Mouse (Mus musculus): ENCODE measurements at regions not wholly inside any gene's neighbourhood (a gene's known extent, or its start where the extent isn't known, plus 50 kb on each side); places are given as distances from the start of the nearest gene placed in this dataset.

DNA sequence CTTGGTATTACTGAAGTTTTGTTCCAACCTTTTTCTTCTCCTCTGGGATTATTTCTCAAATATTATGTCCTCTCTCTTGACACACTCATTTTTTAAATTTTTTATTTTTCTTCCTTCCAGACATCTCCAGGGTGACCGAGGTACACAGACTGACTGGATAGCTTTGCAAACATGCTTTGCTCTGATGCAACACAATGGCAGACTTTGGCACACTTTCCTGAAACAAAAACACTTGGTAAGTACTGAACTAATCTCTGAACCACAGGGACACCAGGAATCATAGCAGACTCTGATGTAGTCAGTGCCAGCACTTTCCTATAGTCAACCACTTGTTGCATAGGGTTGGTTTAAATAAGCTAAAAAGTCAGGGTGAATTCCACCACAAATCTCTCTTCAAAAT lies 587.8 kb upstream of the Fat1 start:
- ATAC-seq (no peak), DNase-seq (no peak)
- no peaks in the 10 kb centered on the region for H3K9me3 ChIP-seq (ENCODE audit: low read length)
- no peak overlapping the region for H3K4me3 ChIP-seq (ENCODE audit: low read depth, low read length)
- no peak overlapping the region for H3K27ac ChIP-seq (ENCODE audit: low read depth, low read length)
- WGBS: 78% methylated on average over 1 of the region's 1 CpGs
- H3K4me1 ChIP-seq (ENCODE audit: insufficient read depth): no peaks in the 10 kb centered on the region
- no peaks in the 10 kb centered on the region for H3K36me3 ChIP-seq (ENCODE audit: insufficient read depth)
- TF ChIP-seq CTCF (IDR thresholded peaks at IDR 0.05; ENCODE audit: low read depth): no peak
- no peak overlapping the region for H3K4me2 ChIP-seq (ENCODE audit: low read depth)
- no peaks in the 10 kb centered on the region for H3K27me3 ChIP-seq (ENCODE audit: insufficient read depth, low read length)
- H3K9ac ChIP-seq: no peak overlapping the region

DNA sequence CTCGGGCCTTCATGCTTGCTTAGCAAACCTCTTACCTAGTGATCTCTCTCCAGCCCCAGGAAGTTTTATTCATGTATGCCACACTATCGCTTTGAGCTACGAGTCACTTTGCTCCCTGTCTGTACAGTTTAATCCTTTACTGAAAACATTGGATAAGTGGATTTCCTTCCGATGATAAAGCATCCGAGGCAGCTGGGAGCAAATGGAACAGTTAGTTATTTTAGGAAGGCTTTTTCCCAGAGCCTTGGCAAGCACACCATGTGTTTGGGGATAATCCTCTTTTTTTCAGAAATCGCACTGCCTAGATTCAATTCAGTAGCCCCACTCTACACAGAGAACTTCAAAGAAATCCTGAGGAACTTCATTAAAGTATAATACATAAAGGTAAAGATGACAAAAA lies 561.3 kb upstream of the Fat1 start:
- Histone ChIP-seq H3K27ac (ENCODE audit: low read depth, low read length) (no peak overlapping the region), H3K4me1 (ENCODE audit: insufficient read depth) (no peaks in the 10 kb centered on the region), H3K27me3 (ENCODE audit: insufficient read depth, low read length) (no peaks in the 10 kb centered on the region), H3K9ac (no peak overlapping the region), H3K4me3 (ENCODE audit: low read depth, low read length) (no peak overlapping the region), H3K9me3 (ENCODE audit: low read length) (no peaks in the 10 kb centered on the region), H3K36me3 (ENCODE audit: insufficient read depth) (no peaks in the 10 kb centered on the region), H3K4me2 (ENCODE audit: low read depth) (no peak overlapping the region)
- DNase-seq (peak; percentile 33), ATAC-seq (no peak)
- 17% methylated on average over 6 of the region's 6 CpGs for WGBS
- TF ChIP-seq CTCF (IDR thresholded peaks at IDR 0.05; ENCODE audit: low read depth): no peak

DNA sequence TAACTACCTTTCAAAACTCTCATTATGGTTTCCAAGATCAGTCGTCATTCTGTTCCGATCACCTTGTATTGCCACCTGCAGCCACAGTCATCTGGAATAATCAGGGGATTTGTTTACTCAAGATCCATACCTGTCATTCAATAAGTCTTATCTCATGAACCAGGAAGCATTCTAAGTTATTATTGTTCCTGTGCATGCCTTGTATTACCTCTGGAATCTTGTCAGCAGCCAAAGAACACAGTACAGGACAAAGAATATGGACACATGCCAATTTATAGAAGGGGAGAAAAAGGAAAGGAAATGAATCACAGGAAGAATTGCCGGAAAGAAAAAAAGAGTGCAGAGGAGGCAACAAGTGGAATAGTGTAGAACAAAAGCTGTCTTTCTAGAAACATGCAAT lies 557.5 kb upstream of the Fat1 start:
- no peaks in the 10 kb centered on the region for H3K27me3 ChIP-seq (ENCODE audit: insufficient read depth, low read length)
- DNase-seq (no peak), ATAC-seq (no peak)
- no peaks in the 10 kb centered on the region for H3K9me3 ChIP-seq (ENCODE audit: low read length)
- H3K9ac ChIP-seq: no peak overlapping the region
- H3K27ac ChIP-seq (ENCODE audit: low read depth, low read length): no peak overlapping the region
- TF ChIP-seq CTCF (IDR thresholded peaks at IDR 0.05; ENCODE audit: low read depth): no peak
- no peak overlapping the region for H3K4me3 ChIP-seq (ENCODE audit: low read depth, low read length)
- no peaks in the 10 kb centered on the region for H3K36me3 ChIP-seq (ENCODE audit: insufficient read depth)
- no peaks in the 10 kb centered on the region for H3K4me1 ChIP-seq (ENCODE audit: insufficient read depth)
- H3K4me2 ChIP-seq (ENCODE audit: low read depth): no peak overlapping the region
- WGBS: 36% methylated on average over 3 of the region's 3 CpGs

DNA sequence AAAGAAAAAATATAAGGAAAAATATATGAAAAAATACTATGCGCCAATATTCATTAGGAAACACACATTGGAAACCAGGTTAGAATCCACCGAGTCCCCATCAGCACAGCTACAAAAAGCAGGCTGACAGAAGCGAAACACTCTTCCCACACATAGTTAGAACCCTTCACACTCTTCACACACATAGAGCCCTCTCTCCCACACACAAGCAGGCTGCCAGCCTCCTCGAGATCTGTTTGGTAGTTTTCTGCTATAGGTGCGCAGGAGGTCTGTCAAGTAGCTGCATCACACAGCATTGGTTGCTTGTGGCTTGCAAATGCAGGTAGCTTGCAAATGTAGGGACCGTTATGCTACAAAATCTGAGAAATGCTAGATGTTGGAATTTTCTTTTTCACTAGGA lies 526.8 kb upstream of the Fat1 start:
- DNase-seq (no peak), ATAC-seq (no peak)
- Histone ChIP-seq H3K27me3 (ENCODE audit: insufficient read depth, low read length) (no peaks in the 10 kb centered on the region), H3K36me3 (ENCODE audit: insufficient read depth) (no peaks in the 10 kb centered on the region), H3K27ac (ENCODE audit: low read depth, low read length) (no peak overlapping the region), H3K9me3 (ENCODE audit: low read length) (0 out of 2 replicates have a peak, but pooled peaks cover 4% of the 10 kb centered on the region), H3K4me3 (ENCODE audit: low read depth, low read length) (no peak overlapping the region), H3K4me1 (ENCODE audit: insufficient read depth) (no peaks in the 10 kb centered on the region), H3K9ac (no peak overlapping the region), H3K4me2 (ENCODE audit: low read depth) (no peak overlapping the region)
- TF ChIP-seq CTCF (IDR thresholded peaks at IDR 0.05; ENCODE audit: low read depth): no peak
- WGBS: 94% methylated on average over 6 of the region's 6 CpGs

DNA sequence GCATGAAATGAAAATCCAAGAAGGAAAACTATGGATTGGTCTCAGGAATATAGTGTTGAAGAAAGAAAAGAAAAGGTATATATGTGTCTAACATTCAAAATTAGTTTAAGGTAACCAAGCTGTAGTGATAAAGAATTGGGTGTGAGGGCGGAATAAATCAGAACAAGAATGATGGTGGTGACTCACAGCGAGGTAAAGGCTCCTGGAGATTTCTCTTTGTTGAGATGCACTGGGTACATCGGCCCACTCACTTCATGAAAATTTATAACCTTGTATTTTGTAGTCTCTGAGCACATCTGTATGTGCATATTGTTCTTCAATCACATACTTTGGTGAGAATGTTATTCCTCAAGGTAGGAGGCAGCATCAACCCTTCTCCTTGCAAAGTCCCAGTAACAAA lies 525.0 kb upstream of the Fat1 start:
- Histone ChIP-seq H3K9me3 (ENCODE audit: low read length) (0 out of 2 replicates have a peak, but pooled peaks cover 4% of the 10 kb centered on the region), H3K4me3 (ENCODE audit: low read depth, low read length) (no peak overlapping the region), H3K4me1 (ENCODE audit: insufficient read depth) (no peaks in the 10 kb centered on the region), H3K4me2 (ENCODE audit: low read depth) (no peak overlapping the region), H3K27ac (ENCODE audit: low read depth, low read length) (no peak overlapping the region), H3K36me3 (ENCODE audit: insufficient read depth) (no peaks in the 10 kb centered on the region), H3K9ac (no peak overlapping the region), H3K27me3 (ENCODE audit: insufficient read depth, low read length) (no peaks in the 10 kb centered on the region)
- DNase-seq: no peak
- no peak for TF ChIP-seq CTCF (IDR thresholded peaks at IDR 0.05; ENCODE audit: low read depth)
- 93% methylated on average over 3 of the region's 3 CpGs for WGBS
- ATAC-seq: no peak

DNA sequence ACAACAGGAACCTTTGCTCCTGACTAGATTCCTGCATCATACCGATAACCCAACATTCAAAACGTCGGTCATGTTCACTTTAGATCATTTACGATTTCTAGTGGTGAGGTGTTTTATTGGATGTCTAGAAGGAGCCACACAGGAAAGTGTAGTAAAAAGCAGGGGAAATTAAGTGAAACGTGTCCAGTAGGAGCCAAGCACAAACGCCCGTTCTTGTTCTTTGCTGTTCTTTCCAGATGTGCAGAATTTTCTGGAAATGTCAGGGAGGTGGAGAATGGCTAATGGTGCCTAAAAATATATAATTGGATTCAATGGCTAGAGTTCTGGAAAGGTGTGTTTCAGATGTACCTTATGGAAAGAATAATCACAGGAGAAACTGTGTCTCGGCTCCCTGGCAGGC lies 517.2 kb upstream of the Fat1 start:
- Histone ChIP-seq H3K9me3 (ENCODE audit: low read length) (no peaks in the 10 kb centered on the region), H3K4me3 (ENCODE audit: low read depth, low read length) (no peak overlapping the region), H3K27ac (ENCODE audit: low read depth, low read length) (no peak overlapping the region), H3K4me2 (ENCODE audit: low read depth) (no peak overlapping the region), H3K4me1 (ENCODE audit: insufficient read depth) (no peaks in the 10 kb centered on the region), H3K9ac (no peak overlapping the region), H3K27me3 (ENCODE audit: insufficient read depth, low read length) (no peaks in the 10 kb centered on the region), H3K36me3 (ENCODE audit: insufficient read depth) (no peaks in the 10 kb centered on the region)
- ATAC-seq (no peak), DNase-seq (no peak)
- 93% methylated on average over 8 of the region's 8 CpGs for WGBS
- no peak for TF ChIP-seq CTCF (IDR thresholded peaks at IDR 0.05; ENCODE audit: low read depth)

DNA sequence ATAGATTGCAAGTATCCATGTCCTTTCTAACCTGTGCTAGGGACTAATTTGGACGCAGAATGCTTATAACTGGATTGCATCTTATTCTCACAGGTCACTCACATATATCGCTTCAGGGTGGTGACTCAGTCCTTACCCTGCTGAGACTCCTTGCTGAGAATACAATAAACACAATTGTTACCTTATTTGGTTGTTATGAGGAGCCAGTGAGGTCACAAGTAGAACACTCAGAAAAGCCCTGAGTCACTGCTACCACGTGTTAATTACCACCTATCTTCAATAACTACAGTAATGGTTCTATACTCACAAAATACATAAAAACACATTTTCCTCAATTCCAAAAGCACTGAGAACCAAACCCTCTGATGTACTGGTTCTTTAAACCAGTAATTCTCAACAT lies 479.8 kb upstream of the Fat1 start:
- no peak for DNase-seq
- H3K36me3 ChIP-seq (ENCODE audit: insufficient read depth): no peaks in the 10 kb centered on the region
- 70% methylated on average over 3 of the region's 3 CpGs for WGBS

DNA sequence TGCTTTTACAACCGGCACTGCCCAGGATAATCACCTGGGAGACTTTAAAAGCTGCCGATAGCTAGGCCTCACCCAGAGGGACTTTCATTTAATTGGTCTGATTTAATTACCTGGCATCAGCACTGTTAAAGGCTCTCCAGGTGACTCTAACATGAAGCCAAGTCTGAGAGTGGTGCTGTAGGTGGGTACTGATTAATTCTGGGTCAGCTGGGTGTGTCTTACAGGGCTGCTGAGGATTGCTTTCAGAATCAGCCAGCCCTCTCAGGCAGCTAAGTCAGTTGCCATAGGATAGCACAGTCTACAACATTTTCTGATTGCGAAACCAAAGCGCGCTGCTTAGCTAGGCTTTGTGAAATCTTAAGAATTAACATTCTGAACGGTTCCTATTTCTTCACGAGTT lies 478.9 kb upstream of the Fat1 start:
- no peak for ATAC-seq
- 78% methylated on average over 7 of the region's 7 CpGs for WGBS
- Histone ChIP-seq H3K9me3 (ENCODE audit: low read length) (no peaks in the 10 kb centered on the region), H3K9ac (no peak overlapping the region), H3K4me2 (ENCODE audit: low read depth) (no peak overlapping the region), H3K4me1 (ENCODE audit: insufficient read depth) (no peaks in the 10 kb centered on the region), H3K36me3 (ENCODE audit: insufficient read depth) (no peaks in the 10 kb centered on the region), H3K27me3 (ENCODE audit: insufficient read depth, low read length) (no peaks in the 10 kb centered on the region), H3K27ac (ENCODE audit: low read depth, low read length) (no peak overlapping the region), H3K4me3 (ENCODE audit: low read depth, low read length) (no peak overlapping the region)
- DNase-seq: no peak
- no peak for TF ChIP-seq CTCF (IDR thresholded peaks at IDR 0.05; ENCODE audit: low read depth)

More for the DNA sequence above, 479.8 kb upstream of the Fat1 start:
- H3K9ac ChIP-seq: no peak overlapping the region
- H3K27me3 ChIP-seq (ENCODE audit: insufficient read depth, low read length): no peaks in the 10 kb centered on the region
- TF ChIP-seq CTCF (IDR thresholded peaks at IDR 0.05; ENCODE audit: low read depth): no peak
- no peak for ATAC-seq
- no peaks in the 10 kb centered on the region for H3K9me3 ChIP-seq (ENCODE audit: low read length)
- H3K4me2 ChIP-seq (ENCODE audit: low read depth): no peak overlapping the region
- no peak overlapping the region for H3K4me3 ChIP-seq (ENCODE audit: low read depth, low read length)
- H3K27ac ChIP-seq (ENCODE audit: low read depth, low read length): no peak overlapping the region
- H3K4me1 ChIP-seq (ENCODE audit: insufficient read depth): no peaks in the 10 kb centered on the region

All from forebrain, postnatal 0 days (tissue).